Mouse (Mus musculus): ENCODE data around the gene Mmaa. TPM values are rescaled to one million over a fixed set of nuclear protein-coding genes. Genes with fewer than 3 reads are reported as not detected.

The Mmaa gene
- 15.6 and 15.9 TPM in 2 replicates for polyA plus RNA-seq (2014; fragmentation: Nextera tagmentation; extraction: Ambion mirVana)

DNA sequence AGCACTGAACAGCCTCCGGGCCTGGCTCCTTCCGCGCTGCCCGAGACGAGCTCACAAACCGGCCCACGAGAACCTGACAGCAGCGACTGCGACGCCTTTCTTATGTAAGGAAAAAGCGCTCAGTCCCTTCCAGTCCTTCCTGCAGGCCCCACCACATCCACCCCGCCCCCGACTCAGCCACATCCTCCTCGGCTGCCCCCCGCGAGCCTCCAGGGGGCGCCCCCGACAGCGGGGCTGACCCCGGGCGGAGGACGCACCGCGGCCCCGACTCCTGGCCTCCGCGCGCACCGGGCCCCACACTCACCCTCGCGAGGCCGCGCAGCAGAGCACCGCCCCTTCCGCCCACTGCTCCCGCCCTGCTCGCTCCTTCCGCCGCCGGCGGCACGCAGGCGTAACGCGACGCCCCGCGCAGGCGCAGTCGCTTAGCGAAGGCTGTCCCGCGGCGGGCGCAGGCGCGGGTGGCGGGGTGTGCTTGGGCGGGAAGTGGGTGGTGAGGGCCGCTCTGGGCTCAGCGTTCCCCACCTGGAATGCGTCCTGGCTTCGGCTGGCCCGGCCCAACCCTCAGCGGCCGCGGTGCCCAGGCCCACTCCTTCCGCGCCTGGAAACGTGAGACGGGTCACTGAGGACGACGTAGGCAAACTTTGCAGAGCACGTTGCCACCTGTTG is at the start of gene Mmaa:
TSS of gene Mmaa (minus strand) at position 328 of the 666 bp plus-strand sequence.
- peak within 1 kb of the TSS; percentile 91 for H3K4me2 ChIP-seq (replicated peaks)
- DNase-seq (ENCODE audit: low spot score) (peak; percentile 99), ATAC-seq (ENCODE audit: low FRiP score) (peak; percentile 98)
- no peaks in the 10 kb centered on the region for H3K27me3 ChIP-seq (ENCODE audit: control insufficient read depth, insufficient read depth, low read length)
- WGBS = under 1% methylated on average over 70 of the region's 74 CpGs
- no peaks in the 10 kb centered on the region for H3K36me3 ChIP-seq (replicated peaks; ENCODE audit: control insufficient read depth, insufficient read depth)
- peaks cover 22% of the 10 kb centered on the region for H3K4me1 ChIP-seq (replicated peaks; ENCODE audit: control insufficient read depth, insufficient read depth, low read length)
- peak within 1 kb of the TSS; percentile 62 for H3K9ac ChIP-seq
- peak within 1 kb of the TSS; percentile 92 for H3K27ac ChIP-seq
- H3K9me3 ChIP-seq (ENCODE audit: control insufficient read depth, low read length) = no peaks in the 10 kb centered on the region
- peak within 1 kb of the TSS; percentile 53 for H3K4me3 ChIP-seq (replicated peaks; ENCODE audit: low read length)

DNA sequence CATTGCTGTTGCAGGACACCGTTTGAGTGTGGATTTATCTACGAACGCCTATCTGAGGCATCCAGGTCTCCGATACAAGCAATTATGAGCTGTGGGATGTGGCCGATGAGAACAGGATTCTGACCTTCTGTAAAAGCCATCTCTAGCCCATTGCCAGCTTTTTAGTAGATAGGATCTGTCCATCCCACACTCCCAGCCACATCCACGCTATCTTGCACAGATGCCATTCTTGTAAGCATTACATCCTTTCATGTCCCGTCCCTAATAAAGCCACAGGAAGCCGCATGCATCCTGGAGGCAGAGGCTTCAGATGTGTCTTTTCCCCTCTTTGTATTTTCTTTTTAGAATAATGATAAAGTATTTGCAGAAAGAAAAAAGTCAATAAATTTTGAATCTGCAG is 46.5 kb upstream of the Mmaa start:
- Histone ChIP-seq H3K9me3 (ENCODE audit: control insufficient read depth, low read length) (no peaks in the 10 kb centered on the region), H3K9ac (no peak overlapping the region), H3K4me3 (replicated peaks; ENCODE audit: low read length) (no peak overlapping the region), H3K4me1 (replicated peaks; ENCODE audit: control insufficient read depth, insufficient read depth, low read length) (no peaks in the 10 kb centered on the region), H3K27ac (no peak overlapping the region), H3K36me3 (replicated peaks; ENCODE audit: control insufficient read depth, insufficient read depth) (peaks cover 86% of the 10 kb centered on the region), H3K4me2 (replicated peaks) (no peak overlapping the region), H3K27me3 (ENCODE audit: control insufficient read depth, insufficient read depth, low read length) (no peaks in the 10 kb centered on the region)
- WGBS = 88% methylated on average over 8 of the region's 8 CpGs
- ATAC-seq (ENCODE audit: low FRiP score) = no peak
- no peak for DNase-seq (ENCODE audit: low spot score)

DNA sequence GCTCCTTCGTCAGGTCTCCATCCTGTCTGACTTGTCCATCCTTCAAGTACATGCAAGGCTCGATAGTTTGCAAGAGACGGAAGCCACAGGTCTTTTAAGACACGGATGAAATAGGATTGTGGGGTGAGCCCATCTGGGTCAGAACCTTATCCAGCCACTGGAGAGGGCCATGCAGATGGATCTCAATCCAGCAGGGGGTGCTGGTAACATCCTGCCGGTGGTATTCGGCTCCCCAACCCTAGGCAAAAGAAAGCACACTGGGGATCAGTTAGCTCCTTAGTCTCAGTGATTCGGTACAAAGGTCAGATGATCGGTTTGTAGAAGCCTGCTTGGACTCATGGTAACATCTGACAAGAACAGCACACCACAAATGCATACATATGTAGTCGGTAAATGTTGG is 44.8 kb upstream of the Mmaa start:
- Histone ChIP-seq H3K36me3 (replicated peaks; ENCODE audit: control insufficient read depth, insufficient read depth) (peaks cover 74% of the 10 kb centered on the region), H3K4me3 (replicated peaks; ENCODE audit: low read length) (no peak overlapping the region), H3K27ac (no peak overlapping the region), H3K9me3 (ENCODE audit: control insufficient read depth, low read length) (no peaks in the 10 kb centered on the region), H3K4me1 (replicated peaks; ENCODE audit: control insufficient read depth, insufficient read depth, low read length) (no peaks in the 10 kb centered on the region), H3K9ac (no peak overlapping the region), H3K4me2 (replicated peaks) (no peak overlapping the region), H3K27me3 (ENCODE audit: control insufficient read depth, insufficient read depth, low read length) (no peaks in the 10 kb centered on the region)
- ATAC-seq (ENCODE audit: low FRiP score) (no peak), DNase-seq (ENCODE audit: low spot score) (no peak)
- 81% methylated on average over 9 of the region's 9 CpGs for WGBS

DNA sequence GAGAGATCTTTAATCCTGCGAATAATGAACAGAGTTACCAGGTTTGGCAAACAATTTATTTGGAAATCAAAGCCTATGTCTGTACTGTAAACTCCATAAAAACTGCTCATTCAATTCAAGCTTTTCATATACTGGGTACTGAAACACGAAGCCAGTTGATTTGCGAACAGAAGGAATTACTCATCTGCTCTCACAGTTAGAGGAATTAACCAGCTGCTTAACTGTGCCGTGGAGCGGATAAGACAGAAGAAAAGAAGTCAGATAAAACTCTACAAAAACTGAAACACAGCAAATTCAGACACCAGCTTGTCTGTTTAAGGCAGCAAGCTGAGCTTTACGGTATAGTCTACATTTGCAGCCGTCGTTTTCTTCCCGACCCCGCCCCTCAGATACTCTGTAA is 43.9 kb upstream of the Mmaa start:
- Histone ChIP-seq H3K9me3 (ENCODE audit: control insufficient read depth, low read length) (no peaks in the 10 kb centered on the region), H3K27me3 (ENCODE audit: control insufficient read depth, insufficient read depth, low read length) (no peaks in the 10 kb centered on the region), H3K4me1 (replicated peaks; ENCODE audit: control insufficient read depth, insufficient read depth, low read length) (no peaks in the 10 kb centered on the region), H3K36me3 (replicated peaks; ENCODE audit: control insufficient read depth, insufficient read depth) (peaks cover 67% of the 10 kb centered on the region), H3K27ac (no peak overlapping the region), H3K4me3 (replicated peaks; ENCODE audit: low read length) (no peak overlapping the region), H3K4me2 (replicated peaks) (no peak overlapping the region), H3K9ac (no peak overlapping the region)
- WGBS = 92% methylated on average over 10 of the region's 10 CpGs
- DNase-seq (ENCODE audit: low spot score) = no peak
- ATAC-seq (ENCODE audit: low FRiP score) = no peak

DNA sequence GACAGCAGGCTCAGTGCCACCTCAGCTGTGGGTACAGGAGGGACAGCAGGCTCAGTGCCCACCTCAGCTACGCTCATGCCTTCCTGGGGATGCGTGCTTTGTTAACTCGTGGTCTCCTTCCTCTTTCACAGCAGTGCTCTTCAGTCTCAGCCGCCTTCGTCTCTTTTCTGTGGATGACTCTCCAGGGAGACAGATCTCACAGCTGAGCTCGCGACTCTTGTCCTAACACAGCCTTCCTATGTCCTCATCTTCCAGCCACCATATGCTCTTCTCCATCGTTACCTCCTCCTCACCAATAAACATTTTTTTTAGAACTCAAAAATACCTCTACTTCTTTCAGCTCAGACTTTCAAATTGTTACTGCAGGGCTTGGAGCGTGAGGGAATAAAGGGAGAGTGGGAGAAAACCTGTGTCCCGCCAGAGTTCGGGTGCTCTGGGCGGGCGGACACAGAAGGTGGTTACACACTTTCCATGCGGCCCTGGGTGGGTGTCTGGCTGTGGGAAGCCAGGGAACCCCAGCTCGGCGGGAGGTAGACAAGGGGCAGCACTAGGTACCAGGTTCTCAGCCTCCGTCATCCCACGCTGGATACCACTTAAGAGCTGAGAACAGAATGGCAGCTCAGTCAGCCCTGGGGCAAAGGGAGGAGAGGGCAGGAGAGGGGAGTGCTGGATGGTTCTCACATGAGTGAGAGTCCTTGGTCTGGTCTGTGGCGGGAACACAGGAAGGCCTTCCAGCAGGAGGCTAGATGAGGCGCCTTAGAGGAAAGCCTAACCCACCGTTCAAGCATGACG is 37.6 kb upstream of the Mmaa start:
- no peak for DNase-seq (ENCODE audit: low spot score)
- WGBS = 88% methylated on average over 22 of the region's 22 CpGs
- ATAC-seq (ENCODE audit: low FRiP score) = no peak

DNA sequence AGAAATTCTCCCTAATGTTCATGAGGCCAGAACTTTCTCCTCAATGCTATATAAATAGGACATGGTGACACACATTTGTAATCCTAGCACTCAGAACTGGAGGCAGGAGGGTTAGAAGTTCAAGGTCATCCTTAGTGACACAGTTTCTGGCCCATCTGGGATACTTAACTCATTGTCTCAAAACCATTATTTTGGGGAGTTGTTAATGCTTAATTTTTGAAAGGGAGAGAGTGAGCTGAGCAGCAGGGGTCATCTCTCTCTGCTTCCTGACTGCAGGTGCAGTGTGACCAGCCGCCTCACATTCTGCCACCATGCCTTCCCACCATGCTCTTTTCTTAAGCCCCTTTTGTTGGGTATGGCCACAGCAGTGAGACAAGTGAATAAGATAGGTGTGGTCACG is 36.8 kb upstream of the Mmaa start:
- no peak for ATAC-seq (ENCODE audit: low FRiP score)
- 88% methylated on average over 2 of the region's 2 CpGs for WGBS
- no peaks in the 10 kb centered on the region for H3K9me3 ChIP-seq (ENCODE audit: control insufficient read depth, low read length)

More for the DNA sequence above, 37.6 kb upstream of the Mmaa start:
- Histone ChIP-seq H3K4me3 (replicated peaks; ENCODE audit: low read length) (no peak overlapping the region), H3K36me3 (replicated peaks; ENCODE audit: control insufficient read depth, insufficient read depth) (peaks cover 8% of the 10 kb centered on the region; the same call in 1 of the 2 replicates), H3K27ac (no peak overlapping the region), H3K9ac (no peak overlapping the region), H3K4me2 (replicated peaks) (no peak overlapping the region), H3K9me3 (ENCODE audit: control insufficient read depth, low read length) (no peaks in the 10 kb centered on the region), H3K27me3 (ENCODE audit: control insufficient read depth, insufficient read depth, low read length) (no peaks in the 10 kb centered on the region), H3K4me1 (replicated peaks; ENCODE audit: control insufficient read depth, insufficient read depth, low read length) (no peaks in the 10 kb centered on the region)

DNA sequence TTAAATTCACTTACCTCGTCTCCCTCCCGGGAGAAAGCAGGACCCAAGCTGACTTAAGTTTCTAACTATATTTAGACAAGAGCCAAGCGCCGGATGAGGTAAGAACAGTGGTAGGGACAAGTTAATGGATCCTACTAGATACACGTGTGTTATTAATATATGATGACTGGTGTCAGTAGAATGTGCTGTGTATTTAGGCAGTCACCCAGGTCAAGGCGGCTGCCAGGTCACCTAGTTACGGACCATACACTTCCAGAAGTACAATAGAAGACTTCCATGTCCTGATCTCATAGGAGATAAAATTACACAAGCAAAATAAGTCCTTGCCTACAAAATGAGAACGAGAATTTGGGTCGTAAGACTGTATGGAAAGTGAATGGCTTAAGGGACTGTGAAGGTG is 36.3 kb upstream of the Mmaa start:
- no peaks in the 10 kb centered on the region for H3K27me3 ChIP-seq (ENCODE audit: control insufficient read depth, insufficient read depth, low read length)
- DNase-seq (ENCODE audit: low spot score) (no peak), ATAC-seq (ENCODE audit: low FRiP score) (no peak)
- no peak overlapping the region for H3K9ac ChIP-seq
- WGBS = 91% methylated on average over 9 of the region's 9 CpGs
- H3K9me3 ChIP-seq (ENCODE audit: control insufficient read depth, low read length) = no peaks in the 10 kb centered on the region
- H3K27ac ChIP-seq = no peak overlapping the region
- H3K4me1 ChIP-seq (replicated peaks; ENCODE audit: control insufficient read depth, insufficient read depth, low read length) = no peaks in the 10 kb centered on the region
- H3K4me3 ChIP-seq (replicated peaks; ENCODE audit: low read length) = no peak overlapping the region
- H3K4me2 ChIP-seq (replicated peaks) = no peak overlapping the region
- no peaks in the 10 kb centered on the region for H3K36me3 ChIP-seq (replicated peaks; ENCODE audit: control insufficient read depth, insufficient read depth)

More for the DNA sequence above, 36.8 kb upstream of the Mmaa start:
- no peak overlapping the region for H3K27ac ChIP-seq
- no peak overlapping the region for H3K9ac ChIP-seq
- H3K4me1 ChIP-seq (replicated peaks; ENCODE audit: control insufficient read depth, insufficient read depth, low read length) = no peaks in the 10 kb centered on the region
- DNase-seq (ENCODE audit: low spot score) = no peak
- H3K4me2 ChIP-seq (replicated peaks) = no peak overlapping the region
- H3K4me3 ChIP-seq (replicated peaks; ENCODE audit: low read length) = no peak overlapping the region
- H3K27me3 ChIP-seq (ENCODE audit: control insufficient read depth, insufficient read depth, low read length) = no peaks in the 10 kb centered on the region
- peaks cover under 1% of the 10 kb centered on the region; the same call in 1 of the 2 replicates for H3K36me3 ChIP-seq (replicated peaks; ENCODE audit: control insufficient read depth, insufficient read depth)

DNA sequence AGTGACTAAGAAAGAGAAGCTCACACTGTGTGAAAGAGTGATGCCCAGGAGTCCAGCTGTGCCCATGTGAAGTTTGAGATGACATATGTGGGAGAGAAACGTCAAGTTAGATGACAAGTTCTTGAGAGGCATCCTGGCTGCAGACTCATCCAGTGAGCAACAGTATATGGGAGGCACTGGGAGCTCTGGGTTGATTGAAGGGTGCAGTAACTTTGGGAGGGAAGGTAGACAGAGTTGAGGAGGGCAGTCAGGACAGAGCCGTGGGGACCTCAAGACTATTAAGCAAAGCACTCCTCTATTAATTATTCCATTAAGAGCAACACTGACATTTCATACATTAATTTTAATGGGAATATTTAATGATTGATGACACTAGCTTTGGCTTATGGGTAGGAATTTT is 35.0 kb upstream of the Mmaa start:
- H3K27ac ChIP-seq = no peak overlapping the region
- no peak for ATAC-seq (ENCODE audit: low FRiP score)
- no peak overlapping the region for H3K9ac ChIP-seq
- H3K36me3 ChIP-seq (replicated peaks; ENCODE audit: control insufficient read depth, insufficient read depth) = no peaks in the 10 kb centered on the region
- DNase-seq (ENCODE audit: low spot score) = no peak
- H3K4me2 ChIP-seq (replicated peaks) = no peak overlapping the region
- H3K4me1 ChIP-seq (replicated peaks; ENCODE audit: control insufficient read depth, insufficient read depth, low read length) = no peaks in the 10 kb centered on the region
- H3K9me3 ChIP-seq (ENCODE audit: control insufficient read depth, low read length) = no peaks in the 10 kb centered on the region
- H3K4me3 ChIP-seq (replicated peaks; ENCODE audit: low read length) = no peak overlapping the region
- no peaks in the 10 kb centered on the region for H3K27me3 ChIP-seq (ENCODE audit: control insufficient read depth, insufficient read depth, low read length)
- WGBS = 73% methylated on average over 2 of the region's 2 CpGs

DNA sequence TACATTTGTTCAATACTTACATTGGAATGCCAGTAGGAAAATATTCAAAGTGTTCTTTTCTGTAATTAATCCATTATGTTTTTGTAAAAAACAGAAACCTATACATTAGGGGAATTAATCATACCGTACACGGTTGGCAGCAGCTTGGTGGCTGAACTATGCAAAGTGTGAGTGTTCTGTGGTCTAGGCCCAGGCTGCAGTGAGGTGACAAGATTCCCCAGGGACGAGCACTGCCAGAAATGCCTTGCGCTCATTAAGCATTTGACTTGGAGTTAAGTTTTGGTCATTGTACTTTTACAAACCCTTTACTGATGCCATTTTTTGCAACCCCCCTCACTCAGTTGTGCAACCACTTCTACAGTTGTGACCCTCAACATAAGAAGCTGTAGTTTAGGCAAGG is 34.4 kb upstream of the Mmaa start:
- Histone ChIP-seq H3K4me3 (replicated peaks; ENCODE audit: low read length) (no peak overlapping the region), H3K9ac (no peak overlapping the region), H3K4me1 (replicated peaks; ENCODE audit: control insufficient read depth, insufficient read depth, low read length) (no peaks in the 10 kb centered on the region), H3K9me3 (ENCODE audit: control insufficient read depth, low read length) (no peaks in the 10 kb centered on the region), H3K36me3 (replicated peaks; ENCODE audit: control insufficient read depth, insufficient read depth) (no peaks in the 10 kb centered on the region), H3K4me2 (replicated peaks) (no peak overlapping the region), H3K27ac (no peak overlapping the region), H3K27me3 (ENCODE audit: control insufficient read depth, insufficient read depth, low read length) (no peaks in the 10 kb centered on the region)
- ATAC-seq (ENCODE audit: low FRiP score) (no peak), DNase-seq (ENCODE audit: low spot score) (no peak)
- WGBS = 87% methylated on average over 4 of the region's 4 CpGs

Measured in hindbrain, embryonic 14.5 days (tissue).